Mouse (Mus musculus) cerebellum, adult (tissue): ENCODE results near the gene Kctd19.

Experiments
- ATAC-seq: cut with Nextera tagmentation; 2 replicates; pipeline ENCODE4 v1.9.2; 2017; ENCODE audit warnings: mild to moderate bottlenecking, moderate library complexity, mixed read lengths; ENCODE audit not compliant: insufficient number of reproducible peaks, low FRiP score, low TSS enrichment

Kctd19 gene

DNA sequence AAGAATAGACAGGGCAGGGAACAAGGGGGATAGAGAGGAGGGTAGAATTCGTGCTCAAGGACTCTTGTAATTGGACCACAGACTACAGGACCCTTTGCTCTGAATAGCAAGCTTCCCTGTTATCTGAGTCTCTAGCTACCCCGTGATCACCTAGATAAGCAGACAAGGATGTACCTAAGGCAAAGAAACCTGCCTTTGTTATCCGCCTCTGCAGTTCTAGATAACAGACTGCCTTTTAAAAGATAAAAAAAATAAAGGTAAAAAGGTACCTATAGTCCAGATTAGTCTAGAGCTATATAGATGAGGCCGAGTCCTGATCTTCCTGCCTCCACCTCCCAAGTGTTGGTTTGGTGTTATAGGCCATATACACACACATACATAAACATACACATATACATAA lies 70.5 kb downstream of the Kctd19 start:
- no peak for ATAC-seq

DNA sequence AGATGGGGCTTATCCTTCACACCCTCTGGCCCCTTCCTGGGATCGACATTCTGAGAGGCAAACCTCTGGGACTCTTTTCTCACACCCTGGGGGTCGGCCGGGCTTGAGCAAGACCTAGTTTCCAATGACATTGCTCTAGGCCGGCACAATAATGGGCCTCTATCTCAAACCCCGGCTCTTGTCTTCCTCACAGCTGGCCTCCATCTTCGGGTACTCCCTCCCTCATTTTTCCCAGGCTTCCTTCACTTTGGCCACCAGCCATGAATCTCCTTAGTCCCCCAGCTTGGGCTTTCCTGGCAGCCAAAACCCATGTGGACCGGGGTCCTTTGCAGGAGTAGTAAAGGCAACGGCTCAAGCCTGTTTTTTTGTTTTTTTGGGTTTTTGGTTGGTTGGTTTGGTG lies 71.9 kb downstream of the Kctd19 start:
- ATAC-seq = no peak

- ATAC-seq = no peak
Observed at GRCm38 (mm10) chr8:105339886-105340635, 73.2 kb downstream of the Kctd19 start.

- no peak for ATAC-seq
Observed at GRCm38 (mm10) chr8:105338992-105339391, 74.3 kb downstream of the Kctd19 start.

- ATAC-seq = no peak
Observed at GRCm38 (mm10) chr8:105336373-105337130, 76.8 kb downstream of the Kctd19 start.
